Mouse (Mus musculus): ENCODE data around the gene Egfr. TPM values are rescaled to one million over a fixed set of nuclear protein-coding genes. Genes with fewer than 3 reads are reported as not detected.

Egfr gene
- 2.1 and 3.9 TPM in 2 replicates for polyA plus RNA-seq (2014; fragmentation: Nextera tagmentation; extraction: Ambion mirVana)

- Histone ChIP-seq H3K4me1 (ENCODE audit: control insufficient read depth, insufficient read depth, low read length) (peaks cover 6% of the 10 kb centered on the region; the same call in 1 of the 2 replicates), H3K27me3 (replicated peaks; ENCODE audit: control insufficient read depth, insufficient read depth, low read length) (peaks cover 30% of the 10 kb centered on the region), H3K4me3 (ENCODE audit: low read depth, low read length) (peak within 1 kb of the TSS; percentile 46), H3K36me3 (ENCODE audit: control insufficient read depth, insufficient read depth, low read length) (no peaks in the 10 kb centered on the region), H3K9me3 (replicated peaks; ENCODE audit: control insufficient read depth, low read length) (no peaks in the 10 kb centered on the region), H3K4me2 (ENCODE audit: low read length) (peak within 1 kb of the TSS; percentile 98), H3K27ac (ENCODE audit: low read depth, low read length) (no peak within 1 kb of the TSS), H3K9ac (ENCODE audit: low read length) (peak within 1 kb of the TSS; percentile 49)
- peak; percentile 89 for ATAC-seq
- WGBS: 0% methylated on average over 21 of the region's 21 CpGs
- peak; percentile 46 for DNase-seq (ENCODE audit: low spot score)
Observed at GRCm38 (mm10) chr11:16752007-16752348, at the start of gene Egfr. Egfr (plus strand) TSS chr11:16752203.

GRCm38 (mm10) chr11:16703221-16703620 lies 48.8 kb upstream of the Egfr start:
- H3K4me3 ChIP-seq (ENCODE audit: low read depth, low read length): no peak overlapping the region
- DNase-seq (ENCODE audit: low spot score): no peak
- no peak overlapping the region for H3K9ac ChIP-seq (ENCODE audit: low read length)
- no peaks in the 10 kb centered on the region for H3K9me3 ChIP-seq (replicated peaks; ENCODE audit: control insufficient read depth, low read length)
- H3K4me1 ChIP-seq (ENCODE audit: control insufficient read depth, insufficient read depth, low read length): no peaks in the 10 kb centered on the region
- H3K27me3 ChIP-seq (replicated peaks; ENCODE audit: control insufficient read depth, insufficient read depth, low read length): no peaks in the 10 kb centered on the region
- H3K36me3 ChIP-seq (ENCODE audit: control insufficient read depth, insufficient read depth, low read length): no peaks in the 10 kb centered on the region
- H3K4me2 ChIP-seq (ENCODE audit: low read length): no peak overlapping the region
- no peak overlapping the region for H3K27ac ChIP-seq (ENCODE audit: low read depth, low read length)
- ATAC-seq: no peak
- 87% methylated on average over 3 of the region's 3 CpGs for WGBS

GRCm38 (mm10) chr11:16735083-16735644 lies 16.8 kb upstream of the Egfr start:
- H3K9ac ChIP-seq (ENCODE audit: low read length): no peak overlapping the region
- ATAC-seq: no peak
- no peak overlapping the region for H3K27ac ChIP-seq (ENCODE audit: low read depth, low read length)
- no peak overlapping the region for H3K4me2 ChIP-seq (ENCODE audit: low read length)
- H3K27me3 ChIP-seq (replicated peaks; ENCODE audit: control insufficient read depth, insufficient read depth, low read length): no peaks in the 10 kb centered on the region
- no peak overlapping the region for H3K4me3 ChIP-seq (ENCODE audit: low read depth, low read length)
- no peaks in the 10 kb centered on the region for H3K9me3 ChIP-seq (replicated peaks; ENCODE audit: control insufficient read depth, low read length)
- H3K4me1 ChIP-seq (ENCODE audit: control insufficient read depth, insufficient read depth, low read length): no peaks in the 10 kb centered on the region
- 55% methylated on average over 1 of the region's 1 CpGs for WGBS
- DNase-seq (ENCODE audit: low spot score): no peak
- no peaks in the 10 kb centered on the region for H3K36me3 ChIP-seq (ENCODE audit: control insufficient read depth, insufficient read depth, low read length)

- H3K9me3 ChIP-seq (replicated peaks; ENCODE audit: control insufficient read depth, low read length): no peaks in the 10 kb centered on the region
- ATAC-seq (no peak), DNase-seq (ENCODE audit: low spot score) (no peak)
- 82% methylated on average over 2 of the region's 2 CpGs for WGBS
- H3K4me3 ChIP-seq (ENCODE audit: low read depth, low read length): no peak overlapping the region
- no peak overlapping the region for H3K4me2 ChIP-seq (ENCODE audit: low read length)
- no peaks in the 10 kb centered on the region for H3K4me1 ChIP-seq (ENCODE audit: control insufficient read depth, insufficient read depth, low read length)
- no peaks in the 10 kb centered on the region for H3K27me3 ChIP-seq (replicated peaks; ENCODE audit: control insufficient read depth, insufficient read depth, low read length)
- no peak overlapping the region for H3K9ac ChIP-seq (ENCODE audit: low read length)
- no peaks in the 10 kb centered on the region for H3K36me3 ChIP-seq (ENCODE audit: control insufficient read depth, insufficient read depth, low read length)
- H3K27ac ChIP-seq (ENCODE audit: low read depth, low read length): no peak overlapping the region
Observed at GRCm38 (mm10) chr11:16737323-16737722, 14.7 kb upstream of the Egfr start.

- Histone ChIP-seq H3K27me3 (replicated peaks; ENCODE audit: control insufficient read depth, insufficient read depth, low read length) (no peaks in the 10 kb centered on the region), H3K9me3 (replicated peaks; ENCODE audit: control insufficient read depth, low read length) (no peaks in the 10 kb centered on the region), H3K4me2 (ENCODE audit: low read length) (no peak overlapping the region), H3K36me3 (ENCODE audit: control insufficient read depth, insufficient read depth, low read length) (no peaks in the 10 kb centered on the region), H3K9ac (ENCODE audit: low read length) (no peak overlapping the region), H3K27ac (ENCODE audit: low read depth, low read length) (no peak overlapping the region), H3K4me3 (ENCODE audit: low read depth, low read length) (no peak overlapping the region), H3K4me1 (ENCODE audit: control insufficient read depth, insufficient read depth, low read length) (no peaks in the 10 kb centered on the region)
- 80% methylated on average over 2 of the region's 2 CpGs for WGBS
- no peak for DNase-seq (ENCODE audit: low spot score)
- no peak for ATAC-seq
Observed at GRCm38 (mm10) chr11:16738691-16739090, 13.3 kb upstream of the Egfr start.

- H3K4me3 ChIP-seq (ENCODE audit: low read depth, low read length): no peak overlapping the region
- H3K4me1 ChIP-seq (ENCODE audit: control insufficient read depth, insufficient read depth, low read length): no peaks in the 10 kb centered on the region
- no peaks in the 10 kb centered on the region for H3K27me3 ChIP-seq (replicated peaks; ENCODE audit: control insufficient read depth, insufficient read depth, low read length)
- no peak overlapping the region for H3K9ac ChIP-seq (ENCODE audit: low read length)
- ATAC-seq (no peak), DNase-seq (ENCODE audit: low spot score) (no peak)
- WGBS: 78% methylated on average over 3 of the region's 3 CpGs
- H3K36me3 ChIP-seq (ENCODE audit: control insufficient read depth, insufficient read depth, low read length): no peaks in the 10 kb centered on the region
- H3K27ac ChIP-seq (ENCODE audit: low read depth, low read length): no peak overlapping the region
- H3K4me2 ChIP-seq (ENCODE audit: low read length): no peak overlapping the region
- H3K9me3 ChIP-seq (replicated peaks; ENCODE audit: control insufficient read depth, low read length): no peaks in the 10 kb centered on the region
Observed at GRCm38 (mm10) chr11:16739155-16739554, 12.8 kb upstream of the Egfr start.

- H3K4me3 ChIP-seq (ENCODE audit: low read depth, low read length): no peak overlapping the region
- ATAC-seq: no peak
- 74% methylated on average over 10 of the region's 10 CpGs for WGBS
Observed at GRCm38 (mm10) chr11:16740691-16741611, 11.1 kb upstream of the Egfr start.

GRCm38 (mm10) chr11:16742251-16742650 lies 9.8 kb upstream of the Egfr start:
- no peaks in the 10 kb centered on the region for H3K4me1 ChIP-seq (ENCODE audit: control insufficient read depth, insufficient read depth, low read length)
- no peak overlapping the region for H3K4me3 ChIP-seq (ENCODE audit: low read depth, low read length)
- DNase-seq (ENCODE audit: low spot score) (no peak), ATAC-seq (no peak)
- H3K9ac ChIP-seq (ENCODE audit: low read length): no peak overlapping the region
- H3K4me2 ChIP-seq (ENCODE audit: low read length): no peak overlapping the region
- WGBS: 82% methylated on average over 4 of the region's 4 CpGs
- H3K36me3 ChIP-seq (ENCODE audit: control insufficient read depth, insufficient read depth, low read length): no peaks in the 10 kb centered on the region
- no peak overlapping the region for H3K27ac ChIP-seq (ENCODE audit: low read depth, low read length)
- no peaks in the 10 kb centered on the region for H3K9me3 ChIP-seq (replicated peaks; ENCODE audit: control insufficient read depth, low read length)
- H3K27me3 ChIP-seq (replicated peaks; ENCODE audit: control insufficient read depth, insufficient read depth, low read length): no peaks in the 10 kb centered on the region

More at GRCm38 (mm10) chr11:16740691-16741611, 11.1 kb upstream of the Egfr start:
- no peak for DNase-seq (ENCODE audit: low spot score)
- Histone ChIP-seq H3K36me3 (ENCODE audit: control insufficient read depth, insufficient read depth, low read length) (no peaks in the 10 kb centered on the region), H3K4me2 (ENCODE audit: low read length) (no peak overlapping the region), H3K9ac (ENCODE audit: low read length) (no peak overlapping the region), H3K27ac (ENCODE audit: low read depth, low read length) (no peak overlapping the region), H3K4me1 (ENCODE audit: control insufficient read depth, insufficient read depth, low read length) (no peaks in the 10 kb centered on the region), H3K9me3 (replicated peaks; ENCODE audit: control insufficient read depth, low read length) (no peaks in the 10 kb centered on the region), H3K27me3 (replicated peaks; ENCODE audit: control insufficient read depth, insufficient read depth, low read length) (no peaks in the 10 kb centered on the region)

- DNase-seq (ENCODE audit: low spot score) (no peak), ATAC-seq (no peak)
- Histone ChIP-seq H3K36me3 (ENCODE audit: control insufficient read depth, insufficient read depth, low read length) (no peaks in the 10 kb centered on the region), H3K4me3 (ENCODE audit: low read depth, low read length) (no peak overlapping the region), H3K9ac (ENCODE audit: low read length) (no peak overlapping the region), H3K27ac (ENCODE audit: low read depth, low read length) (no peak overlapping the region), H3K27me3 (replicated peaks; ENCODE audit: control insufficient read depth, insufficient read depth, low read length) (no peaks in the 10 kb centered on the region), H3K9me3 (replicated peaks; ENCODE audit: control insufficient read depth, low read length) (no peaks in the 10 kb centered on the region), H3K4me2 (ENCODE audit: low read length) (no peak overlapping the region), H3K4me1 (ENCODE audit: control insufficient read depth, insufficient read depth, low read length) (no peaks in the 10 kb centered on the region)
- WGBS: 92% methylated on average over 2 of the region's 2 CpGs
Observed at GRCm38 (mm10) chr11:16742821-16743220, 9.2 kb upstream of the Egfr start.

All from forebrain, embryonic 14.5 days (tissue).